Mouse (Mus musculus) T-helper 17 cell (primary cell): ENCODE data around the gene Gamt.

Experiments
- in situ Hi-C, 2 experiments: fragments of 300-600 bp; cut with MboI, MseI; formaldehyde crosslinking; loops; 1 replicate in 1 of 2; 2 replicates in 1 of 2; pipeline ENCODE4 v1.15.1; 2025; ENCODE audit warnings: high pct_unique_total_duplicates in 2 of 2

Gene Gamt

GRCm38 (mm10) chr10:80260642-80261584 is at the start of gene Gamt, which contains the start of gene Dazap1:
Gene Gamt, minus strand, starts transcription at chr10:80261012.
Gene Dazap1, plus strand, starts transcription at chr10:80261486.
- in situ Hi-C loops = no loop called here

- in situ Hi-C loops = no loop called here
These were observed 44.0 kb upstream of the Gamt start for GRCm38 (mm10) chr10:80304862-80305261.

GRCm38 (mm10) chr10:80304458-80304857 is 43.6 kb upstream of the Gamt start:
- in situ Hi-C loops = no loop called here

- in situ Hi-C loops = no loop called here
These were observed 41.7 kb upstream of the Gamt start for GRCm38 (mm10) chr10:80302471-80302881.

- in situ Hi-C loops = no loop called here
These were observed 41.2 kb upstream of the Gamt start for GRCm38 (mm10) chr10:80302082-80302355.

- in situ Hi-C loops = no loop called here
These were observed 40.7 kb upstream of the Gamt start for GRCm38 (mm10) chr10:80301256-80302081.

GRCm38 (mm10) chr10:80300672-80301181 is 39.9 kb upstream of the Gamt start:
- in situ Hi-C loops = no loop called here

- in situ Hi-C loops = no loop called here
These were observed 39.0 kb upstream of the Gamt start for GRCm38 (mm10) chr10:80299824-80300223.

GRCm38 (mm10) chr10:80299301-80299700 is 38.5 kb upstream of the Gamt start:
- in situ Hi-C loops = no loop called here

GRCm38 (mm10) chr10:80298571-80299281 is 37.9 kb upstream of the Gamt start:
- in situ Hi-C loops = no loop called here

- in situ Hi-C loops = no loop called here
These were observed 36.8 kb upstream of the Gamt start for GRCm38 (mm10) chr10:80297526-80298133.

GRCm38 (mm10) chr10:80296824-80297223 is 36.0 kb upstream of the Gamt start:
- in situ Hi-C loops = no loop called here

- in situ Hi-C loops = no loop called here
These were observed 35.0 kb upstream of the Gamt start, which contains the start of gene Apc2 for GRCm38 (mm10) chr10:80295618-80296425. Gene Apc2, plus strand, starts transcription at chr10:80295977.

- in situ Hi-C loops = no loop called here
These were observed 34.0 kb upstream of the Gamt start for GRCm38 (mm10) chr10:80294788-80295303.

GRCm38 (mm10) chr10:80294311-80294710 is 33.5 kb upstream of the Gamt start:
- in situ Hi-C loops = no loop called here

- in situ Hi-C loops = no loop called here
These were observed 32.5 kb upstream of the Gamt start for GRCm38 (mm10) chr10:80293325-80293724.

- in situ Hi-C loops = no loop called here
These were observed 31.7 kb upstream of the Gamt start, which contains the start of gene Rps15 for GRCm38 (mm10) chr10:80292251-80293146. Gene Rps15, plus strand, starts transcription at chr10:80292453.

- in situ Hi-C loops = no loop called here
These were observed 27.8 kb upstream of the Gamt start for GRCm38 (mm10) chr10:80288657-80289056.

GRCm38 (mm10) chr10:80288097-80288496 is 27.3 kb upstream of the Gamt start:
- in situ Hi-C loops = no loop called here
